Mouse (Mus musculus) CH12.LX (cell line): ENCODE data around the gene Mfsd14a.
"Not testable (repeated sequence)": the region's sequence is repeated elsewhere in the genome, so short reads cannot be mapped to it uniquely, and the experiment has no call there.

Experiments used
- CHD1 ChIP-seq: IDR thresholded peaks from 2 replicates; pipeline ENCODE4 v1.6.1; 2012; ENCODE audit warnings: low read depth, low read length, improper control_type of control experiment, inconsistent platforms
- CTCF ChIP-seq, 2 experiments: IDR thresholded peaks in 1 of 2; conservative IDR thresholded peaks in 1 of 2; 2 replicates each; pipeline ENCODE4 v1.5.1; 2011 to 2012; ENCODE audit warnings: low read depth in 2 of 2, low read length in 2 of 2, improper control_type of control experiment in 1 of 2, inconsistent platforms in 1 of 2, mild to moderate bottlenecking in 1 of 2, moderate library complexity in 1 of 2
- E2F4 ChIP-seq: IDR thresholded peaks from 2 replicates; pipeline ENCODE4 v1.6.1; 2011; ENCODE audit warnings: low read depth, low read length, improper control_type of control experiment; ENCODE audit not compliant: insufficient replicate concordance
- KAT2A ChIP-seq: IDR thresholded peaks from 2 replicates; pipeline ENCODE4 v1.6.1; 2012; ENCODE audit warnings: low read length, improper control_type of control experiment, inconsistent platforms; ENCODE audit not compliant: insufficient replicate concordance
- POLR2A ChIP-seq: IDR thresholded peaks from 2 replicates; pipeline ENCODE4 v1.6.1; 2011; ENCODE audit warnings: low read depth, mild to moderate bottlenecking, improper control_type of control experiment, low read length
- RCOR1 ChIP-seq: conservative IDR thresholded peaks from 2 replicates; pipeline ENCODE4 v1.6.1; 2012; ENCODE audit warnings: low read depth, mild to moderate bottlenecking, inconsistent platforms, low read length, improper control_type of control experiment
- ZMIZ1 ChIP-seq: IDR thresholded peaks from 2 replicates; pipeline ENCODE4 v1.6.1; 2012; ENCODE audit warnings: low read depth, mild to moderate bottlenecking, inconsistent platforms, low read length, improper control_type of control experiment
- ZNF384 ChIP-seq: IDR thresholded peaks from 2 replicates; pipeline ENCODE4 v1.6.1; 2012; ENCODE audit warnings: low read depth, low read length, improper control_type of control experiment, inconsistent platforms

DNA sequence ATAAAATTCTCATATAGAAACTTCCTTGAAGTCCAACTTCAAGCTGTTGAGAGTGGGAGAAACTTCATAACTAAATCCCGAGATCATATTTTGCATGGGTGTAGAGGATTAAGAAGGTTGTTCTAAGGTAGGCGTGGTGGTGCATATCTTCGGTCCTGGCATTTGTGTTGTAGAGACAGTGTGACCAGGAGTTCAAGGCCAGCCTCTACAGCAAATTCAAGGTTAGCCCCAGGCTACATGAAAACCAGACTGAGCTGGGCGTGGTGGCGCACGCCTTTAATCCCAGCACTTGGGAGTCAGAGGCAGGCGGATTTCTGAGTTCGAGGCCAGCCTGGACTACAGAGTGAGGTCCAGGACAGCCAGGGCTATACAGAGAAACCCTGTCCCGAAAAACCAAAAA lies 1.8 kb upstream of the Mfsd14a start:
- not testable (repeated sequence) for TF ChIP-seq CTCF (conservative IDR thresholded peaks at IDR 0.05 in 1 of 2, IDR thresholded peaks at IDR 0.05 in 1 of 2; ENCODE audit: low read depth in 2 of 2, low read length in 2 of 2); CHD1; ZMIZ1; POLR2A; E2F4; ZNF384; KAT2A; RCOR1
